Mouse (Mus musculus): Measurements from ENCODE around the gene Btg1.

- no peak for TF ChIP-seq CTCF (IDR thresholded peaks at IDR 0.05; ENCODE audit: low read depth)
- TF ChIP-seq EP300 (IDR thresholded peaks at IDR 0.05; ENCODE audit: low read depth): no peak
These were observed 24.7 kb upstream of the Btg1 start for GRCm38 (mm10) chr10:96592089-96592488.

Data from liver, postnatal 0 days (tissue).